Mouse (Mus musculus) kidney, embryonic 14.5 days (tissue): ENCODE measurements around the gene Mkrn2. TPM values are rescaled to one million over a fixed set of nuclear protein-coding genes. Genes with fewer than 3 reads are reported as not detected.

ENCODE experiments used
- ATAC-seq: fragments of 200-750 bp; cut with Nextera tagmentation; 2 replicates; pipeline ENCODE4 v1.8.0; 2017; ENCODE audit warnings: moderate number of reproducible peaks, mild to moderate bottlenecking, moderate TSS enrichment, moderate library complexity; ENCODE audit not compliant: low FRiP score, low TSS enrichment
- H3K27ac ChIP-seq: fragments of 300-500 bp; sonication (generic); 2 replicates; pipeline ENCODE4 v1.5.1; 2014; ENCODE audit warnings: low read depth, mild to moderate bottlenecking, low read length, moderate library complexity, mixed read lengths
- H3K27me3 ChIP-seq: fragments of 300-500 bp; sonication (generic); 2 replicates; pipeline ENCODE4 v1.6.1; 2014; ENCODE audit warnings: mild to moderate bottlenecking, low read length; ENCODE audit not compliant: control insufficient read depth, insufficient read depth
- H3K36me3 ChIP-seq: fragments of 300-500 bp; sonication (generic); 2 replicates; pipeline ENCODE4 v1.6.1; 2014; ENCODE audit warnings: low read length, mixed read lengths; ENCODE audit not compliant: control insufficient read depth, insufficient read depth
- H3K4me1 ChIP-seq: fragments of 300-500 bp; sonication (generic); 2 replicates; pipeline ENCODE4 v1.6.1; 2014; ENCODE audit warnings: low read length, mixed read lengths; ENCODE audit not compliant: control insufficient read depth, insufficient read depth
- H3K4me2 ChIP-seq: fragments of 300-500 bp; sonication (generic); replicated peaks from 2 replicates; pipeline ENCODE4 v1.6.1; 2014; ENCODE audit warnings: low read depth, mild to moderate bottlenecking, low read length
- H3K4me3 ChIP-seq: fragments of 300-500 bp; sonication (generic); 2 replicates; pipeline ENCODE4 v1.5.1; 2014; ENCODE audit warnings: mild to moderate bottlenecking, low read length
- H3K9ac ChIP-seq: fragments of 300-500 bp; sonication (generic); 2 replicates; pipeline ENCODE4 v1.6.1; 2014; ENCODE audit warnings: low read depth, mild to moderate bottlenecking, low read length, moderate library complexity
- H3K9me3 ChIP-seq: fragments of 300-500 bp; sonication (generic); 2 replicates; pipeline ENCODE4 v1.6.1; 2016; ENCODE audit warnings: low read length; ENCODE audit not compliant: control insufficient read depth
- WGBS: fragments of 180-500 bp; shearing (Covaris S2); extraction: QIAGEN DNeasy Blood & Tissue Kit; methylation state at CpG from one replicate; pipeline ENCODE4 v1.1.7; 2014; 5-methylcytosine and 5-hydroxymethylcytosine counted together
- polyA plus RNA-seq: library from polyadenylated mRNA; unstranded; fragments of >200 nt; fragmentation: Nextera tagmentation; extraction: Ambion mirVana; gene quantifications from 2 replicates; pipeline ENCODE4 v1.2.1, GENCODE M21; 2014

Gene Mkrn2
- polyA plus RNA-seq, 1 experiment from 2014 or later = 33.4 TPM

DNA sequence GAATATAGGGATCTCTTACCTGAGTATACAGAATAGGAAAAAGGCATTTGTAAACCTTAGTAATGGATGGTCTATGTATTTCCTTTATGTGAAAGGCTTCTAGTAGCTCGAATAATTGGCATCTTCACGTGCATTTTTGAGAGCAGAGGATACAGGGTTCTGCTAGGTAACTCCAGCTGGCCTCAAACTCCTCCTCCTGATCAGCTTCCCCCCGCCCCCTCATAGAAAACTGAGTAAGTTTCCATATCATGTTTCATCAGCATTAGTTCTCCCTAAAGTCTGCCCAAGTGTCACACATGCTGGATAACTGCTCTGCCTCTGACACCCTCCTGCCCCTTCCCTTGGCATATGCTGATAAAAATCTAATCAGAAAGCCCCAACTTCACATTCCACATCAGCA lies 20.9 kb upstream of the Mkrn2 start:
- no peak overlapping the region for H3K4me2 ChIP-seq
- H3K36me3 ChIP-seq = peaks cover 34% of the 10 kb centered on the region
- no peaks in the 10 kb centered on the region for H3K4me1 ChIP-seq
- H3K27ac ChIP-seq = no peak overlapping the region
- no peak overlapping the region for H3K9ac ChIP-seq
- no peaks in the 10 kb centered on the region for H3K9me3 ChIP-seq
- ATAC-seq = no peak
- WGBS = 83% methylated on average over 3 of the region's 3 CpGs
- no peaks in the 10 kb centered on the region for H3K27me3 ChIP-seq
- no peak overlapping the region for H3K4me3 ChIP-seq

DNA sequence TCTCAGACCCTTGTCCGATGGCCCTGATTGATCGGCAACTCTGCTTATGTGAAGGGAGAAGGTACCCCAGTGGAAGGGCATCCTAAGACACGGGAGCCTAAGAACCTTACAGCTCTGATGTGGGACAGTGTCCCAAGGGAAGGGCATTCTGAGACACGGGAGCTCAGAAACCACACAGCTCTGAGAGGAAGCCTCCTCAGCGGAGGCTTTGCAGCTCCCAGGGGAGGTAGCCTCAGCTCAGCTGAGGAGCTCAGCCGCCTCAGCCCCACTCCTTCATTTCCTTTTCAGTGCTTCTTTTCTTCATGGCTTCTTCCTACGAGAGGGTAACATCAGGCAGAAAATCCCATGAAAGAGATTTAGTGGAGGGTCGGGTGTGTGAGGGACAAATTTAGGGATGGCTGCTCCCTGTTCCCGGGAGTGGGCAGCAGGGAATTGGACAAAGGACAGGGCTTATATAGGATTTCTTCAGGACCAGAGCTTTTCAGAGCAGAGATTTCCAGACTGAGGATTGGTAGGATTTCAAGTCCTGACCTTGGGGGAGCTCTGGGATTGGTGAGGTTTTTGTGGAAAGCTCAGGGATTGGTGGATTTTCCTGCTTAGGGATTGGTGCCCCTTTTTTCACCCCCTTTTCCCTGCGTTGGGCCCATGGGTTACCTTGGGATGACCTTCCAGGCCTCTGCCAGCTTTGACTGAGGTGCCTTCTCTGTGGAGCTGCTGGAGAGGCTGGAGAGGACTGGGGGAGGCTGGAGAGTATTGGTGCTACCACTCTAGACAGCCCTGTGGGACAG lies 19.2 kb upstream of the Mkrn2 start:
- Histone ChIP-seq H3K4me2 (no peak overlapping the region), H3K36me3 (peaks cover 19% of the 10 kb centered on the region), H3K4me3 (no peak overlapping the region), H3K4me1 (no peaks in the 10 kb centered on the region), H3K27ac (no peak overlapping the region), H3K9ac (no peak overlapping the region), H3K27me3 (no peaks in the 10 kb centered on the region), H3K9me3 (no peaks in the 10 kb centered on the region)
- 77% methylated on average over 10 of the region's 10 CpGs for WGBS
- no peak for ATAC-seq

DNA sequence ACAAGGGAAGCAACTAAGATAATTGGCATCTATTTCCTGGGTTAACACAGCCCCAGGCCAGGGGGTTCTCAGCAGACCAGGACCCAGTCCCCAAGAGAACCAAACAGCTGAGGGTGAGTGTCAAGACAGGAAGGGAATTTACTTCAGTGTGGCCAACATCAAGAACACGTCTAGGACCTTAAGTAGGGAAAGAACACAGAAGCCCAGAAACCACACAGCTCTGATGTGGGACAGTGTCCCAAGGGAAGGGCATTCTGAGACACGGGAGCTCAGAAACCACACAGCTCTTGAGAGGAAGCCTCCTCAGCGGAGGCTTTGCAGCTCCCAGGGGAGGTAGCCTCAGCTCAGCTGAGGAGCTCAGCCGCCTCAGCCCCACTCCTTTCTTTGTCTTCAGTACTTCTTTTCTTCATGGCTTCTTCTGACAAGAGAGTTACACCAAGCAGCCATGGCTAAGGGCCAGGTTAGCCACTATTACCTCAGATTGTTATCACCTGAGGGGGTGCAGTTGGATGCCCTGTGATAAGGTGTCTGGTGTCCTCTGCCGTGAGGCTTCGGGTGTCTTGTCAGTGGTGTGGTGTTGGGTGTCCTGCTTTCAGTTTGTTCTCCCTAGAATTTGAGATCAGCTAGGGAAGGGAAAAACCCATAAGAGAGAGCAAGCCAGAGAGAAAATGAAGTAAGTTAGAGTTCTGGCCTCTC lies 18.1 kb upstream of the Mkrn2 start:
- Histone ChIP-seq H3K4me1 (no peaks in the 10 kb centered on the region), H3K36me3 (peaks cover 8% of the 10 kb centered on the region; the same call in 1 of the 2 replicates), H3K4me2 (no peak overlapping the region), H3K4me3 (no peak overlapping the region), H3K27ac (no peak overlapping the region), H3K9me3 (no peaks in the 10 kb centered on the region), H3K9ac (no peak overlapping the region), H3K27me3 (no peaks in the 10 kb centered on the region)
- no peak for ATAC-seq
- WGBS = 63% methylated on average over 6 of the region's 6 CpGs

DNA sequence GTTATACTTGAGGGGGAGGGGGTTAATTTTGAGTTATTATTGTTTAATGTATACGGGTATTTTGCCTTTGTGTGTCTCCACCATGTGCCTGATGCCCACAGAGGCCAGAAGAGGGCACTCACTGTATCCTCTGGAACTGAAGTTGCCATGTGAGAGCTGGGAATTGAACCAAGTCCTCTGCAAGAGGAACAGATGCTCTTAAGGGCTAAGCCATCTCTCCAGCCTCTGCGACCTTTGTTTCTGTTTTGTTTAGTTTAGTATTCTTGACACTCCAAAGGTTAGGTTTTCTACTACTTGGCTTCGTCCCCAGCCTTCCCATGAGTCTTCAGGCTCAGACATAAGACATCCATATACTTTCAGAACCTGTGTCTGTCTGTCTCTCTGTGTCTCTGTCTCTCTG lies 17.5 kb upstream of the Mkrn2 start:
- Histone ChIP-seq H3K4me1 (no peaks in the 10 kb centered on the region), H3K27me3 (no peaks in the 10 kb centered on the region), H3K4me2 (no peak overlapping the region), H3K4me3 (no peak overlapping the region), H3K27ac (no peak overlapping the region), H3K9me3 (no peaks in the 10 kb centered on the region), H3K36me3 (peaks cover 4% of the 10 kb centered on the region; the same call in 1 of the 2 replicates), H3K9ac (no peak overlapping the region)
- WGBS = 79% methylated on average over 3 of the region's 3 CpGs
- ATAC-seq = no peak

DNA sequence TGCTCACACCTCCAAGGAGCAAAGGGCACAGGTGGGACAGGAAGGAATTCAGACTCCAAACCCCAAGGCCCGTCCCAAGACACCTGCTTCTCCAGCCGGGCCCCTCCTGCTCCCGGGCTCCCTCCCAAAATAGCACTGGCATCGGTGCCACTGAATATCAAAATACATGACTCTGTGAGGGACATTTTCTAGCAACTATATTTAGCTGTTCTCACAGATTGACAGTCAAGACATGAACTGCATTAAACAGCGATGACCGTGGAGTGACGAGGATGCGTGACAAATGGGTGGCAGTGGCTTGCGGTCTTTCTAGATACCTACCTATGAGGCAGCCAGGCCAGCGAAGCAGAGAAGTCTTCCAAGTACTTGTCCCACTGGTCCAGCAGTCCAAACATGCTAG lies 15.4 kb upstream of the Mkrn2 start:
- H3K36me3 ChIP-seq = no peaks in the 10 kb centered on the region; the same call in 1 of the 2 replicates
- H3K27ac ChIP-seq = no peak overlapping the region
- H3K27me3 ChIP-seq = no peaks in the 10 kb centered on the region
- H3K4me1 ChIP-seq = no peaks in the 10 kb centered on the region
- no peaks in the 10 kb centered on the region for H3K9me3 ChIP-seq
- no peak overlapping the region for H3K9ac ChIP-seq
- WGBS = 89% methylated on average over 10 of the region's 10 CpGs
- ATAC-seq = no peak
- no peak overlapping the region for H3K4me2 ChIP-seq
- no peak overlapping the region for H3K4me3 ChIP-seq

DNA sequence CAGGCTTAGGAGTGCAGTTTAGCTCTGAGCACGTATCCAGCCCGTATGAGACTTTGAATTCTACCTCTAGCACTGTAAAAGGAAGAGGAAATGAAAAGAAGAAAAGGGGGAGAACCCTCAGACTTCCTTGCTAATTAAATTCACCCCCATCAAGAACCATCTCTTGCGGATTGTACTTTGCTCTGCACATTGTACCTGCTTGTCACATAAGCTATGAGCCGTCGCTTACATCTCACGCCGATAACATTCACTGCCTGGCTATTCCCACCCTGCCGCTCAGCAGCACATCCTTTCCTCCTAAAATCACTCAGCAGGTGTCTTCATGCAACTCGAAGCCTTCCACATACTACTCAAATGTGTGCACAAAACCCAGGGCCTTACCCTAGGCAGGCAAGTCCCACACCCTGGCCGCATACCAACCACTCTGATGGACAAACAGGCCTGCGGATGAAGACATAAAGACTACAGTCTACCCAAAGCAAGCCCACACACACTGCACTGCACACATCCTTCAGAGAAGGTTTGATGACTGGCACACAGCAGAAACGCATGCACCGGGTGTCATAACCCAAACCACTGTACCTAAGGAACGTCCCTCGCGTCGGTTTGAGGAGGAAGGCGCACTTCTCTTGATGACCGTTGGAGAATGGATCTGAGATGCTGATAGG lies 9.9 kb upstream of the Mkrn2 start:
- Histone ChIP-seq H3K27me3 (no peaks in the 10 kb centered on the region), H3K9ac (no peak overlapping the region), H3K4me2 (peak overlapping the region; percentile 24), H3K36me3 (no peaks in the 10 kb centered on the region), H3K4me3 (peak overlapping the region; percentile 8; the same call in 1 of the 2 replicates), H3K4me1 (no peaks in the 10 kb centered on the region), H3K9me3 (no peaks in the 10 kb centered on the region), H3K27ac (no peak overlapping the region)
- peak; percentile 4; the same call in 1 of the 2 replicates for ATAC-seq
- WGBS = 82% methylated on average over 19 of the region's 19 CpGs

DNA sequence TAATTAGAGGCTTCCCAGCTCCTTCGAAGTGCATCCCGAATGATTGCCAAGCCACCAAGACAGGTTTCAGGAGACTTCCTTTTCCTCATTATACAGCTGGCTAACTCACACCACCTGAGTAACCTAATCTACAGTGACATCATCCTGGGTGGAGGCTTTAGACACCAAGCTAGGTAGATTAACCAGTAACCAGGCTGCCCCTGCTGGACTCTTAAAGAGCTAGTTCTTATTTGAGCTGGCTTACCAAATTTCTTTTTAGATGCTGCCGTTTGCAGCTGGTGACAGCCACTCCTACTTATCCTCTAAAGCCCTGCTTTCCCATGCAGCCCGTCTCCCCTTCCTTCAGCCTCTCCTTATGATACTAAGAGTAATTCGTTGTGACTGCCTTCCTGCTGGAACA lies 9.2 kb upstream of the Mkrn2 start, which contains the start of gene Mkrn2os:
TSS of gene Mkrn2os (minus strand) at position 119 of the 400 bp plus-strand sequence.
- Histone ChIP-seq H3K9me3 (no peaks in the 10 kb centered on the region), H3K4me1 (no peaks in the 10 kb centered on the region), H3K27me3 (no peaks in the 10 kb centered on the region), H3K4me2 (peak within 1 kb of the TSS; percentile 32), H3K27ac (no peak within 1 kb of the TSS), H3K4me3 (peak within 1 kb of the TSS; percentile 8; the same call in 1 of the 2 replicates), H3K9ac (no peak within 1 kb of the TSS), H3K36me3 (no peaks in the 10 kb centered on the region)
- peak; percentile 85 for ATAC-seq
- 44% methylated on average over 5 of the region's 5 CpGs for WGBS

DNA sequence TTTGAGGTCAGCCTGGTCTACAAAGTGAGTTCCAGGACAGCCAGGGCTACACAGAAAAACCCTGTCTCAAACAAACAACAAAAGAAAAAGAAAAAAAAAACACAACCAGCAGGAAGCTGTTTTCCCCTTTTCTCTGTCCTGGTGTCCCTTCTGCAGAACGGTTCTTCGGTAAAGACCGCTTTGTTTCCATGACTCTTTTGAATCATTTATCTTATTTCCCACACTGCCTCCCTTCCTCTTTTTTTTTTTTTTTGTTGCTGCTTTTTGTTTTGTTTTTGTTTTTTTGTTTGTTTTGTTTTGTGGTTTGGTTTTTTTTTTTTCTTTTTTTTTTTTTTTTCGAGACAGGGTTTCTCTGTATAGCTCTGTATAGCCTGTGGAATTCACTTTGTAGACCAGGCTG lies 8.4 kb upstream of the Mkrn2 start:
- H3K9me3 ChIP-seq = no peaks in the 10 kb centered on the region
- H3K27me3 ChIP-seq = no peaks in the 10 kb centered on the region
- 76% methylated on average over 4 of the region's 4 CpGs for whole genome bisulfite sequencing
- no peak overlapping the region for H3K4me3 ChIP-seq
- H3K9ac ChIP-seq = no peak overlapping the region
- no peaks in the 10 kb centered on the region for H3K4me1 ChIP-seq
- no peak for ATAC-seq
- H3K4me2 ChIP-seq = no peak overlapping the region
- H3K36me3 ChIP-seq = no peaks in the 10 kb centered on the region
- H3K27ac ChIP-seq = no peak overlapping the region

DNA sequence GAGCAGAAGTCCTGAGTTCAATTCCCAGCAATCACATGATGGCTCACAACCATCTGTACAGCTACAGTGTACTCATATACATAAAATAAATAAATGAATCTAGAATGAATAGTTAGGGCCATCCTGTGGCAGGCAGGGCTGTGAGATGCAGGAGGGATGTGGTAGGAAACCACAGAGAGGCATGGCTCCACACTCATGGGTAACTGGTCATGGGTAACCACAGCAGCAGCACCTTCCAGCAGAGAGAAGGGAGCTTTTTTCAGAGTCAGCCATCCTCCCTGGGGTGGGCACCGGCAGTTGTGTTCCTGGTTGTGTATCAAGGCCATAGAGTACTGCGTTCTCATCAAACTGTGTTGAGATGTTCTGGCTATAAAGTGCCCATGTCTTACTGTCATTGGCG lies 7.2 kb upstream of the Mkrn2 start:
- H3K9ac ChIP-seq = no peak overlapping the region
- no peaks in the 10 kb centered on the region for H3K9me3 ChIP-seq
- H3K27me3 ChIP-seq = no peaks in the 10 kb centered on the region
- WGBS = 88% methylated on average over 3 of the region's 3 CpGs
- H3K36me3 ChIP-seq = no peaks in the 10 kb centered on the region
- H3K4me1 ChIP-seq = no peaks in the 10 kb centered on the region
- no peak overlapping the region for H3K27ac ChIP-seq
- no peak for ATAC-seq
- no peak overlapping the region for H3K4me2 ChIP-seq
- no peak overlapping the region for H3K4me3 ChIP-seq
